Mouse (Mus musculus): ENCODE measurements around the gene Nppb. TPM values are rescaled to one million over a fixed set of nuclear protein-coding genes. Genes with fewer than 3 reads are reported as not detected.

Nppb gene
- total and polyA plus RNA-seq, 2 experiments from 2014 or later = not detected

GRCm38 (mm10) chr4:147965712-147966111, 19.9 kb upstream of the Nppb start:
- H3K36me3 ChIP-seq (ENCODE audit: insufficient read depth, low read length) = no peaks in the 10 kb centered on the region
- H3K9me3 ChIP-seq (ENCODE audit: low read length) = no peaks in the 10 kb centered on the region
- no peak overlapping the region for H3K4me3 ChIP-seq (ENCODE audit: low read depth, low read length)
- ATAC-seq (ENCODE audit: low FRiP score) = no peak
- no peak overlapping the region for H3K27ac ChIP-seq (ENCODE audit: low read depth, low read length)
- no peak overlapping the region for H3K4me2 ChIP-seq (ENCODE audit: low read depth, low read length, poor library complexity, severe bottlenecking)
- H3K9ac ChIP-seq (replicated peaks; ENCODE audit: low read length, poor library complexity, severe bottlenecking) = no peak overlapping the region
- no peaks in the 10 kb centered on the region for H3K27me3 ChIP-seq (ENCODE audit: insufficient read depth, low read length)
- 78% methylated on average over 7 of the region's 7 CpGs for WGBS
- no peak for DNase-seq (ENCODE audit: low spot score)
- H3K4me1 ChIP-seq (ENCODE audit: insufficient read depth, low read length) = no peaks in the 10 kb centered on the region
- TF ChIP-seq CTCF (IDR thresholded peaks at IDR 0.05) = no peak

GRCm38 (mm10) chr4:147968816-147969215, 16.8 kb upstream of the Nppb start:
- no peaks in the 10 kb centered on the region for H3K9me3 ChIP-seq (ENCODE audit: low read length)
- no peaks in the 10 kb centered on the region for H3K27me3 ChIP-seq (ENCODE audit: insufficient read depth, low read length)
- no peaks in the 10 kb centered on the region for H3K36me3 ChIP-seq (ENCODE audit: insufficient read depth, low read length)
- no peaks in the 10 kb centered on the region for H3K4me1 ChIP-seq (ENCODE audit: insufficient read depth, low read length)
- TF ChIP-seq CTCF (IDR thresholded peaks at IDR 0.05) = no peak
- no peak overlapping the region for H3K27ac ChIP-seq (ENCODE audit: low read depth, low read length)
- no peak overlapping the region for H3K4me2 ChIP-seq (ENCODE audit: low read depth, low read length, poor library complexity, severe bottlenecking)
- no peak for ATAC-seq (ENCODE audit: low FRiP score)
- no peak for DNase-seq (ENCODE audit: low spot score)
- no peak overlapping the region for H3K9ac ChIP-seq (replicated peaks; ENCODE audit: low read length, poor library complexity, severe bottlenecking)
- 83% methylated on average over 2 of the region's 2 CpGs for WGBS
- H3K4me3 ChIP-seq (ENCODE audit: low read depth, low read length) = no peak overlapping the region

GRCm38 (mm10) chr4:147969337-147969736, 16.3 kb upstream of the Nppb start:
- ATAC-seq (ENCODE audit: low FRiP score) (no peak), DNase-seq (ENCODE audit: low spot score) (no peak)
- no peaks in the 10 kb centered on the region for H3K9me3 ChIP-seq (ENCODE audit: low read length)
- H3K27me3 ChIP-seq (ENCODE audit: insufficient read depth, low read length) = no peaks in the 10 kb centered on the region
- TF ChIP-seq CTCF (IDR thresholded peaks at IDR 0.05) = no peak
- H3K9ac ChIP-seq (replicated peaks; ENCODE audit: low read length, poor library complexity, severe bottlenecking) = no peak overlapping the region
- H3K4me1 ChIP-seq (ENCODE audit: insufficient read depth, low read length) = no peaks in the 10 kb centered on the region
- 58% methylated on average over 9 of the region's 9 CpGs for WGBS
- H3K36me3 ChIP-seq (ENCODE audit: insufficient read depth, low read length) = no peaks in the 10 kb centered on the region
- no peak overlapping the region for H3K4me3 ChIP-seq (ENCODE audit: low read depth, low read length)
- no peak overlapping the region for H3K4me2 ChIP-seq (ENCODE audit: low read depth, low read length, poor library complexity, severe bottlenecking)
- no peak overlapping the region for H3K27ac ChIP-seq (ENCODE audit: low read depth, low read length)

GRCm38 (mm10) chr4:147976237-147976636, 9.4 kb upstream of the Nppb start:
- H3K9ac ChIP-seq (replicated peaks; ENCODE audit: low read length, poor library complexity, severe bottlenecking) = no peak overlapping the region
- no peaks in the 10 kb centered on the region for H3K27me3 ChIP-seq (ENCODE audit: insufficient read depth, low read length)
- no peak for ATAC-seq (ENCODE audit: low FRiP score)
- no peaks in the 10 kb centered on the region for H3K36me3 ChIP-seq (ENCODE audit: insufficient read depth, low read length)
- H3K9me3 ChIP-seq (ENCODE audit: low read length) = no peaks in the 10 kb centered on the region
- no peak for TF ChIP-seq CTCF (IDR thresholded peaks at IDR 0.05)
- no peak overlapping the region for H3K27ac ChIP-seq (ENCODE audit: low read depth, low read length)
- H3K4me1 ChIP-seq (ENCODE audit: insufficient read depth, low read length) = no peaks in the 10 kb centered on the region
- no peak overlapping the region for H3K4me3 ChIP-seq (ENCODE audit: low read depth, low read length)
- H3K4me2 ChIP-seq (ENCODE audit: low read depth, low read length, poor library complexity, severe bottlenecking) = no peak overlapping the region
- WGBS = 79% methylated on average over 3 of the region's 3 CpGs
- DNase-seq (ENCODE audit: low spot score) = no peak

- no peak overlapping the region for H3K27ac ChIP-seq (ENCODE audit: low read depth, low read length)
- no peak overlapping the region for H3K9ac ChIP-seq (replicated peaks; ENCODE audit: low read length, poor library complexity, severe bottlenecking)
- DNase-seq (ENCODE audit: low spot score) = no peak
- no peaks in the 10 kb centered on the region for H3K9me3 ChIP-seq (ENCODE audit: low read length)
- ATAC-seq (ENCODE audit: low FRiP score) = no peak
- H3K4me3 ChIP-seq (ENCODE audit: low read depth, low read length) = no peak overlapping the region
- H3K4me2 ChIP-seq (ENCODE audit: low read depth, low read length, poor library complexity, severe bottlenecking) = no peak overlapping the region
- no peaks in the 10 kb centered on the region for H3K27me3 ChIP-seq (ENCODE audit: insufficient read depth, low read length)
- no peaks in the 10 kb centered on the region for H3K4me1 ChIP-seq (ENCODE audit: insufficient read depth, low read length)
- 84% methylated on average over 4 of the region's 4 CpGs for WGBS
- TF ChIP-seq CTCF (IDR thresholded peaks at IDR 0.05) = no peak
- H3K36me3 ChIP-seq (ENCODE audit: insufficient read depth, low read length) = no peaks in the 10 kb centered on the region
Measured at GRCm38 (mm10) chr4:147977726-147978125, 7.9 kb upstream of the Nppb start.

GRCm38 (mm10) chr4:147978391-147978790, 7.2 kb upstream of the Nppb start:
- DNase-seq (ENCODE audit: low spot score) = no peak
- no peak for TF ChIP-seq CTCF (IDR thresholded peaks at IDR 0.05)
- Histone ChIP-seq H3K27me3 (ENCODE audit: insufficient read depth, low read length) (no peaks in the 10 kb centered on the region), H3K9ac (replicated peaks; ENCODE audit: low read length, poor library complexity, severe bottlenecking) (no peak overlapping the region), H3K9me3 (ENCODE audit: low read length) (no peaks in the 10 kb centered on the region), H3K4me1 (ENCODE audit: insufficient read depth, low read length) (no peaks in the 10 kb centered on the region), H3K36me3 (ENCODE audit: insufficient read depth, low read length) (no peaks in the 10 kb centered on the region), H3K27ac (ENCODE audit: low read depth, low read length) (no peak overlapping the region), H3K4me3 (ENCODE audit: low read depth, low read length) (no peak overlapping the region), H3K4me2 (ENCODE audit: low read depth, low read length, poor library complexity, severe bottlenecking) (no peak overlapping the region)
- 90% methylated on average over 6 of the region's 6 CpGs for WGBS
- ATAC-seq (ENCODE audit: low FRiP score) = no peak
